Mouse (Mus musculus): ENCODE measurements around the gene Sbk2. TPM values are rescaled to one million over a fixed set of nuclear protein-coding genes. Genes with fewer than 3 reads are reported as not detected.

The Sbk2 gene
- total RNA-seq, 2 experiments from 2014 or later, result 0.96 to 2.5 TPM

GRCm38 (mm10) chr7:4895186-4895585 is 69.0 kb downstream of the Sbk2 start:
- no peak for DNase-seq (ENCODE audit: low spot score in 2 of 2)

Other genes with a start within 250 kb of the Sbk2 start
- under 1 TPM; 0.36 to 0.38 TPM for gene Tmem150b, start 239.2 kb downstream of the Sbk2 start, total RNA-seq (2021)
- gene Kmt5c, start 224.3 kb downstream of the Sbk2 start, total RNA-seq (2021), result 10 to 100 TPM; 34.5 to 35.3 TPM
- gene Cox6b2, start 211.3 kb downstream of the Sbk2 start, total RNA-seq (2021), result 10 to 100 TPM in 1 of 2 experiments, 1 to 10 TPM in 1; 7.6 to 10.6 TPM
- gene Fam71e2, start 193.1 kb downstream of the Sbk2 start, total RNA-seq (2021), result not detected
- gene Il11, start 181.5 kb downstream of the Sbk2 start, total RNA-seq (2021), result under 1 TPM; 0.17 to 0.51 TPM
- not detected for gene Tmem190, start 181.5 kb downstream of the Sbk2 start, total RNA-seq (2021)
- gene Tmem238, start 174.8 kb downstream of the Sbk2 start, total RNA-seq (2021), result 10 to 100 TPM in 1 of 2 experiments, 1 to 10 TPM in 1; 6.5 to 12.1 TPM
- 100 to 1,000 TPM; 849 to 923 TPM for gene Rpl28, start 171.5 kb downstream of the Sbk2 start, total RNA-seq (2021)
- 100 to 1,000 TPM; 119 to 128 TPM for gene Ube2s, start 151.8 kb downstream of the Sbk2 start, total RNA-seq (2021)
- 1 to 10 TPM; 2.1 to 2.4 TPM for gene Shisa7, start 119.7 kb downstream of the Sbk2 start, total RNA-seq (2021)
- gene Isoc2b, start 94.1 kb downstream of the Sbk2 start, total RNA-seq (2021), result 10 to 100 TPM in 1 of 2 experiments, 1 to 10 TPM in 1; 9.6 to 18.3 TPM
- 10 to 100 TPM; 32.7 to 38.0 TPM for gene Isoc2a, start 87.3 kb downstream of the Sbk2 start, total RNA-seq (2021)
- not detected for gene Gm36210, start 57.9 kb downstream of the Sbk2 start, total RNA-seq (2021)
- 10 to 100 TPM; 13.9 to 17.2 TPM for gene Zfp628, start 49.2 kb downstream of the Sbk2 start, total RNA-seq (2021)
- gene Nat14, start 42.4 kb downstream of the Sbk2 start, total RNA-seq (2021), result 10 to 100 TPM in 1 of 2 experiments, 1 to 10 TPM in 1; 9.8 to 11.6 TPM
- gene Ssc5d, start 38.6 kb downstream of the Sbk2 start, total RNA-seq (2021), result 1 to 10 TPM; 2.2 to 2.5 TPM
- gene Sbk3, start 6.8 kb upstream of the Sbk2 start, total RNA-seq (2021), result under 1 TPM; 0.13 to 0.22 TPM
- 10 to 100 TPM; 15.9 to 25.4 TPM for gene Zfp579, start 31.8 kb upstream of the Sbk2 start, total RNA-seq (2021)
- gene Zfp524, start 50.0 kb upstream of the Sbk2 start, total RNA-seq (2021), result 10 to 100 TPM; 10.2 to 11.5 TPM
- 10 to 100 TPM; 21.7 to 22.5 TPM for gene Fiz1, start 50.3 kb upstream of the Sbk2 start, total RNA-seq (2021)
- not detected for gene Gm44973, start 51.1 kb upstream of the Sbk2 start, total RNA-seq (2021)
- gene Zfp865, start 56.0 kb upstream of the Sbk2 start, total RNA-seq (2021), result 10 to 100 TPM; 24.4 to 24.5 TPM
- 1 to 10 TPM; 1.5 to 2.6 TPM for gene Ccdc106, start 56.1 kb upstream of the Sbk2 start, total RNA-seq (2021)
- not detected for gene 4632433K11Rik, start 69.7 kb upstream of the Sbk2 start, total RNA-seq (2021)
- 1 to 10 TPM; 3.4 to 4.1 TPM for gene Zfp784, start 74.0 kb upstream of the Sbk2 start, total RNA-seq (2021)
- 1 to 10 TPM; 5.1 to 5.7 TPM for gene Zfp580, start 87.1 kb upstream of the Sbk2 start, total RNA-seq (2021)
- 100 to 1,000 TPM; 145 to 156 TPM for gene U2af2, start 97.7 kb upstream of the Sbk2 start, total RNA-seq (2021)
- 100 to 1,000 TPM; 140 to 142 TPM for gene Epn1, start 115.8 kb upstream of the Sbk2 start, total RNA-seq (2021)
- gene Rfpl4, start 152.5 kb upstream of the Sbk2 start, total RNA-seq (2021), result under 1 TPM in 1 of 2 experiments, not detected in 1; 0.22 TPM
- gene Rasl2-9, start 161.5 kb upstream of the Sbk2 start, total RNA-seq (2021), result 1 to 10 TPM; 1.5 to 2.0 TPM
- not detected for gene Vmn1r55, start 185.3 kb upstream of the Sbk2 start, total RNA-seq (2021)
- gene Vmn1r56, start 232.3 kb upstream of the Sbk2 start, total RNA-seq (2021), result not detected